Mouse (Mus musculus) kidney, postnatal 0 days (tissue): ENCODE data around the gene Fnbp1l. TPM values are rescaled to one million over a fixed set of nuclear protein-coding genes. Genes with fewer than 3 reads are reported as not detected.

Source experiments
- ATAC-seq: fragments of 200-750 bp; cut with Nextera tagmentation; replicated peaks from 2 replicates; pipeline ENCODE4 v1.8.0; 2017; ENCODE audit warnings: low read depth, moderate number of reproducible peaks, moderate TSS enrichment, moderate library complexity; ENCODE audit not compliant: low FRiP score
- DNase-seq: peaks from one replicate; pipeline ENCODE4 v3.0.0-alpha.2; 2016; ENCODE audit warnings: low spot score
- H3K27ac ChIP-seq: fragments of 300-500 bp; sonication (generic); 2 replicates; pipeline ENCODE4 v1.5.1; 2014; ENCODE audit warnings: mild to moderate bottlenecking
- H3K27me3 ChIP-seq: fragments of 300-500 bp; sonication (generic); 2 replicates; pipeline ENCODE4 v1.6.1; 2014; ENCODE audit warnings: low read length, mixed read lengths; ENCODE audit not compliant: insufficient read depth
- H3K36me3 ChIP-seq: fragments of 300-500 bp; sonication (generic); 2 replicates; pipeline ENCODE4 v1.6.1; 2014; ENCODE audit warnings: low read length, mixed read lengths; ENCODE audit not compliant: insufficient read depth
- H3K4me1 ChIP-seq: fragments of 300-500 bp; sonication (generic); replicated peaks from 2 replicates; pipeline ENCODE4 v1.6.1; 2014; ENCODE audit warnings: antibody characterized with exemption, low read length, mixed read lengths; ENCODE audit not compliant: insufficient read depth
- H3K4me2 ChIP-seq: fragments of 300-500 bp; sonication (generic); 2 replicates; pipeline ENCODE4 v1.6.1; 2014; ENCODE audit warnings: mild to moderate bottlenecking, low read length, moderate library complexity, mixed read lengths
- H3K4me3 ChIP-seq: fragments of 300-500 bp; sonication (generic); replicated peaks from 2 replicates; pipeline ENCODE4 v1.5.1; 2014; ENCODE audit warnings: low read depth, low read length
- H3K9ac ChIP-seq: fragments of 300-500 bp; sonication (generic); 2 replicates; pipeline ENCODE4 v1.6.1; 2014; ENCODE audit warnings: low read depth, low read length
- H3K9me3 ChIP-seq: fragments of 300-500 bp; sonication (generic); replicated peaks from 2 replicates; pipeline ENCODE4 v1.6.1; 2016; ENCODE audit warnings: low read length, inconsistent platforms, mixed read lengths
- CTCF ChIP-seq: IDR thresholded peaks from 2 replicates; pipeline ENCODE4 v1.5.1; 2016; ENCODE audit warnings: antibody characterized with exemption, low read depth, mild to moderate bottlenecking, moderate library complexity
- WGBS: fragments of 180-500 bp; shearing (Covaris S2); extraction: QIAGEN DNeasy Blood & Tissue Kit; methylation state at CpG from one replicate; pipeline ENCODE4 v1.1.7; 2014; 5-methylcytosine and 5-hydroxymethylcytosine counted together
- microRNA-seq: library from miRNA; unstranded; fragments of <30 nt; microRNA quantifications from one replicate; pipeline ENCODE4, GENCODE M21; 2016
- polyA plus RNA-seq: library from polyadenylated mRNA; unstranded; fragments of >200 nt; fragmentation: Nextera tagmentation; extraction: Ambion mirVana; gene quantifications from 2 replicates; pipeline ENCODE4 v1.2.1, GENCODE M21; 2015

The Fnbp1l gene
- polyA plus RNA-seq, 1 experiment from 2014 or later = 35.5 TPM

GRCm38 (mm10) chr3:122497871-122498270, 121.6 kb downstream of the Fnbp1l start:
- TF ChIP-seq CTCF = no peak
- Histone ChIP-seq H3K4me2 (no peak overlapping the region), H3K9me3 (no peaks in the 10 kb centered on the region), H3K27ac (no peak overlapping the region), H3K4me1 (peaks cover 12% of the 10 kb centered on the region; the same call in 1 of the 2 replicates), H3K9ac (no peak overlapping the region), H3K27me3 (no peaks in the 10 kb centered on the region), H3K36me3 (no peaks in the 10 kb centered on the region), H3K4me3 (no peak overlapping the region)
- DNase-seq (no peak), ATAC-seq (no peak)
- 71% methylated on average over 6 of the region's 6 CpGs for WGBS

GRCm38 (mm10) chr3:122494764-122495163, 124.8 kb downstream of the Fnbp1l start:
- peak; percentile 44 for ATAC-seq
- TF ChIP-seq CTCF = no peak

GRCm38 (mm10) chr3:122492872-122493615, 126.5 kb downstream of the Fnbp1l start:
- ATAC-seq = no peak
- Histone ChIP-seq H3K27me3 (no peaks in the 10 kb centered on the region), H3K36me3 (no peaks in the 10 kb centered on the region), H3K4me1 (peaks cover 12% of the 10 kb centered on the region; the same call in 1 of the 2 replicates), H3K4me2 (no peak overlapping the region), H3K9ac (no peak overlapping the region), H3K4me3 (no peak overlapping the region), H3K9me3 (no peaks in the 10 kb centered on the region), H3K27ac (no peak overlapping the region)
- WGBS = 60% methylated on average over 21 of the region's 21 CpGs
- no peak for DNase-seq
- TF ChIP-seq CTCF = no peak

More at GRCm38 (mm10) chr3:122494764-122495163, 124.8 kb downstream of the Fnbp1l start:
- H3K9ac ChIP-seq = no peak overlapping the region
- WGBS = 27% methylated on average over 6 of the region's 6 CpGs
- no peak overlapping the region for H3K4me3 ChIP-seq
- 0 out of 2 replicates have a peak overlapping the region, but pooled peaks have one; percentile 21 for H3K27ac ChIP-seq
- H3K4me1 ChIP-seq = peaks cover 12% of the 10 kb centered on the region; the same call in 1 of the 2 replicates
- no peak overlapping the region for H3K4me2 ChIP-seq
- H3K36me3 ChIP-seq = no peaks in the 10 kb centered on the region
- peak; percentile 88 for DNase-seq
- no peaks in the 10 kb centered on the region for H3K27me3 ChIP-seq
- no peaks in the 10 kb centered on the region for H3K9me3 ChIP-seq

DNA sequence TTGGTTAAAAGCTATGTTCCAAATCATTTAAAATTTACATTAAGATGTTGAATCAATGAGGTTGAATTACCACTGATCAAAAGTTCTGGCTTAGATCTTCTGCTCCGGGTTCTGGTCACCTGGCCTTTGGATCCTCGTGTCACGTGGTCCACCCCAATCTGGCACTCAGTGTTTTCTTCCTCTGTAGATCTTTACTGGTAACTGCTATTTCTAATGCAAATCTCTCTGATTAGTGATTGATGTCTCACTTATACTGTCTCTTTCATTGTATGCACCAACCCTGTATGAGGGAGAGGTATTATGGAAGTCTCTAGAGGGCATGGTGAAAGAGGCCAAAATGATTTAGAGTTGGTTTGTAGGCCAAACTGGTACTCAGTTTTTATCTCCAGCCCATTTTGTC, 127.5 kb downstream of the Fnbp1l start:
- H3K36me3 ChIP-seq = no peaks in the 10 kb centered on the region
- ATAC-seq (no peak), DNase-seq (no peak)
- no peaks in the 10 kb centered on the region for H3K27me3 ChIP-seq
- 81% methylated on average over 3 of the region's 3 CpGs for WGBS
- no peak overlapping the region for H3K9ac ChIP-seq
- TF ChIP-seq CTCF = no peak
- no peaks in the 10 kb centered on the region for H3K9me3 ChIP-seq
- H3K4me2 ChIP-seq = no peak overlapping the region
- H3K4me1 ChIP-seq = peaks cover 12% of the 10 kb centered on the region; the same call in 1 of the 2 replicates
- H3K27ac ChIP-seq = no peak overlapping the region
- no peak overlapping the region for H3K4me3 ChIP-seq

DNA sequence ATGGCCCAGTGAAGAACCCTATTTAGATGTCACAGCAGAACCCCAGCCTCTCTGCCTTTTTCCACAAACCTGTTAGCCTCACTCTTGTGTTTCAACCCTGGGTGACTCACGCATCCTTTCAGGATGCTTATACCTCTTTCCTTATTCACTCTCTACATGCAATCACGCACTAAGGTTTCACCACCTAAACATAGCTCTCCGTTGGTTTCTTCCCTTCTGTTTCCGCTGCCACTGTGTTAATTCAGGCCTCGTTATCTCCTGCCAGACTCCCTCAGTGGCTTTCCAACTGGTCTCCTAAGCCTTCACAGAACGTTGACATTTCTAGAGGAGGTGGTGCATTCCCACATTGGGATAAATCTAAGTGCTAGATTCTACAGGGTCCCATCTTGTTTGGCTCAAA, 128.9 kb downstream of the Fnbp1l start:
- Histone ChIP-seq H3K27ac (no peak overlapping the region), H3K4me3 (no peak overlapping the region), H3K36me3 (no peaks in the 10 kb centered on the region), H3K9me3 (no peaks in the 10 kb centered on the region), H3K27me3 (no peaks in the 10 kb centered on the region), H3K9ac (no peak overlapping the region), H3K4me2 (no peak overlapping the region), H3K4me1 (peaks cover 12% of the 10 kb centered on the region; the same call in 1 of the 2 replicates)
- DNase-seq = no peak
- TF ChIP-seq CTCF = no peak
- WGBS = 78% methylated on average over 6 of the region's 6 CpGs
- no peak for ATAC-seq

Small RNA genes within 50 kb of the gene (microRNA-seq; reads per million reads assigned to microRNA genes)
- not detected for gene Mir7657

Other genes starting within 250 kb of the Fnbp1l start
- 3.1 and 3.7 TPM in 2 replicates for gene Pde5a, start 109.2 kb upstream of the Fnbp1l start, polyA plus RNA-seq